Mouse (Mus musculus) hindbrain, embryonic 12.5 days (tissue): ENCODE measurements around the gene Slc15a5. TPM values are rescaled to one million over a fixed set of nuclear protein-coding genes. Genes with fewer than 3 reads are reported as not detected.

ENCODE experiments used
- ATAC-seq: fragments of 200-750 bp; cut with Nextera tagmentation; 2 replicates; pipeline ENCODE4 v1.8.0; 2017; ENCODE audit warnings: moderate TSS enrichment; ENCODE audit not compliant: low FRiP score
- H3K27ac ChIP-seq: fragments of 300-500 bp; sonication (generic); 2 replicates; pipeline ENCODE4 v1.5.1; 2016; ENCODE audit warnings: mild to moderate bottlenecking
- H3K27me3 ChIP-seq: fragments of 300-500 bp; sonication (generic); 2 replicates; pipeline ENCODE4 v1.6.1; 2016; ENCODE audit warnings: mild to moderate bottlenecking
- H3K36me3 ChIP-seq: fragments of 300-500 bp; sonication (generic); 2 replicates; pipeline ENCODE4 v1.6.1; 2016; ENCODE audit warnings: mild to moderate bottlenecking
- H3K4me1 ChIP-seq: fragments of 300-500 bp; sonication (generic); 2 replicates; pipeline ENCODE4 v1.6.1; 2016
- H3K4me2 ChIP-seq: fragments of 300-500 bp; sonication (generic); replicated peaks from 2 replicates; pipeline ENCODE4 v1.6.1; 2016; ENCODE audit warnings: mild to moderate bottlenecking
- H3K4me3 ChIP-seq: fragments of 300-500 bp; sonication (generic); 2 replicates; pipeline ENCODE4 v1.5.1; 2016; ENCODE audit warnings: mild to moderate bottlenecking
- H3K9ac ChIP-seq: fragments of 300-500 bp; sonication (generic); 2 replicates; pipeline ENCODE4 v1.6.1; 2016; ENCODE audit warnings: mild to moderate bottlenecking, moderate library complexity
- H3K9me3 ChIP-seq: fragments of 300-500 bp; sonication (generic); replicated peaks from 2 replicates; pipeline ENCODE4 v1.6.1; 2016; ENCODE audit warnings: mild to moderate bottlenecking
- WGBS: fragments of 180-500 bp; shearing (Covaris S2); methylation state at CpG from one replicate; pipeline ENCODE4 v1.1.7; 2016; 5-methylcytosine and 5-hydroxymethylcytosine counted together
- polyA plus RNA-seq: library from polyadenylated mRNA; unstranded; fragments of >200 nt; fragmentation: Nextera tagmentation; extraction: Ambion mirVana; gene quantifications from 2 replicates; pipeline ENCODE4 v1.2.1, GENCODE M21; 2016

The Slc15a5 gene
- polyA plus RNA-seq, 1 experiment from 2014 or later, result not detected

DNA sequence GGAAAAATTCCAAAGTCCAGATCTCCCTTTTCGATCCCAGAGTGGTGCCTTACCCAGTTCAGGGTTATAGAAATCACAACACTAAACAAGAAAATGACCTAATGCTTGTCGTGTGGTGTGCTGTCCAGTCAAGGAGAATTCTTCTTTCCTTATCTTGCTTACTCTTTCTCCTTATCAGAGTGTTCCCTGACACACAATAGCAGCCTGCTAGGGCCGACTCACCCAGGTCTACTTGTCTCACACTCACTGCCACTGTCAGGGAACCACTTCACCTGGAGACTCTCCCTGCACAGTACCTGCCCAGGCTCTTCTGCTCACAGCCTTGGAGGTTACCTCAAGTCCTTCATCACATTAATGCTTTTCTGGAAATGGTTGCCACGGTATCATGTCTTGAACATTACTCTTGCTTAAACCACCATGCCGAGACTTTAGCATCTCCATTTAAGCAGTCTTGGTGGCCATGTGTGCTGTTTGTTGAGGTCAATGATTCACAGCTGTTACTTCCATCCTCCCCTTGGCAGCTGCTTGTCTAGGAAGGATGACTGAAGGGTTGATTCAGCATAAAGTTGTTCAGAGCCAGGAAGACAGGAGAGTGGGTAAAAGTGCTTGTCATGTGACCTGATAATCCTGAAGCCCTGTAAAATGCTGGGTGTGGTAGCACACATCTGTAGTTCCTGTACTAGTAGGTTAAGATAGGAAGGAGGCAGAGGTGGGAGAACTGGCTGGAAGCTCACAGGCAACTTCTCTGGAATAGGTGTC lies 1.9 kb downstream of the Slc15a5 start:
- H3K4me3 ChIP-seq, result no peak overlapping the region
- no peak for ATAC-seq
- H3K9me3 ChIP-seq, result no peaks in the 10 kb centered on the region

DNA sequence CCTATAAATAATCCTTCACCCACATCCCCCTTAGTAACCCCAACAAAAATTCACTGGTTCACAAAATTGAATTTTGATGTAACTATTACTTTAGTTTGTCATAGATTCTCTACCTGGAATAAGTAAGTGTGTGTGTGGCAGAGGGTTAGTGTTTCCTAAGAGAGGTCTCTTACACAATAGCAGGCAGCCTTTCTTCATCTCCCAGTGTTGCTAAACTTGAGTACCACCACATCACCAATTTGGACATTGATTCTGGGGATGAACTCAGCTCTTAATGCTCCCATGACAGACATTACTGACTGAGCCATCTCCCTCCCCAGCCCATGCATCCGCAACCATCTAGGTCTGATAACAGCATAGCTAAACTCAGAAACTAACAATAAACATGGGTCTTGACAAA lies 4.0 kb downstream of the Slc15a5 start:
- no peak for ATAC-seq

More for the DNA sequence above, 1.9 kb downstream of the Slc15a5 start:
- H3K4me2 ChIP-seq, result no peak overlapping the region
- no peaks in the 10 kb centered on the region for H3K4me1 ChIP-seq
- 89% methylated on average over 5 of the region's 5 CpGs for WGBS
- H3K9ac ChIP-seq, result no peak overlapping the region
- H3K27ac ChIP-seq, result no peak overlapping the region
- H3K27me3 ChIP-seq, result no peaks in the 10 kb centered on the region
- H3K36me3 ChIP-seq, result no peaks in the 10 kb centered on the region

DNA sequence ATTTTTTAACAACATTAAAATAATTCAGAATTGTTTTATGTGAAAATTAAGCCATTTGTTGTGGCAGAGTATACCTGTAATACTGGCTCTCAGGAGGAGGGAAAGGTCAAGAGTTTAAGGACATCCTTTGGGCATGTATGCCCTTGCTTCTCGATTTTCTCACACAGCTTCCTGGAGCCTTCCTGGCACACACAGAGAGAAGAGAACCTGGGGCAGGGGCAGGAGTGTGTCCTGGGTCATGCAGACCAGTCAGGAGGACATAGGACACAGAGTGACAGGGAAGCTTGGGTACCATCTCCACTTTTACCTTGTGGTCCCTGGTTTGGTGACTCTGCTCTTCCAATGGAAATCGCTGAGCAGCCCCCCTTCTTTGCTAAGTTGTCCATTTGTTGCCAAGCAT lies 6.2 kb downstream of the Slc15a5 start:
- Histone ChIP-seq H3K27me3 (no peaks in the 10 kb centered on the region), H3K27ac (no peak overlapping the region), H3K36me3 (no peaks in the 10 kb centered on the region), H3K4me2 (no peak overlapping the region), H3K4me1 (no peaks in the 10 kb centered on the region), H3K4me3 (no peak overlapping the region), H3K9me3 (no peaks in the 10 kb centered on the region), H3K9ac (no peak overlapping the region)
- ATAC-seq, result no peak
- WGBS, result 77% methylated on average over 2 of the region's 2 CpGs

More for the DNA sequence above, 4.0 kb downstream of the Slc15a5 start:
- 100% methylated on average over 1 of the region's 1 CpGs for WGBS
- no peaks in the 10 kb centered on the region for H3K27me3 ChIP-seq
- H3K4me2 ChIP-seq, result no peak overlapping the region
- H3K9me3 ChIP-seq, result no peaks in the 10 kb centered on the region
- no peaks in the 10 kb centered on the region for H3K4me1 ChIP-seq
- H3K9ac ChIP-seq, result no peak overlapping the region
- H3K27ac ChIP-seq, result no peak overlapping the region
- H3K4me3 ChIP-seq, result no peak overlapping the region
- no peaks in the 10 kb centered on the region for H3K36me3 ChIP-seq

- Histone ChIP-seq H3K4me3 (no peak overlapping the region), H3K4me2 (no peak overlapping the region), H3K27ac (no peak overlapping the region), H3K4me1 (no peaks in the 10 kb centered on the region), H3K36me3 (no peaks in the 10 kb centered on the region), H3K9me3 (no peaks in the 10 kb centered on the region), H3K27me3 (no peaks in the 10 kb centered on the region), H3K9ac (no peak overlapping the region)
- WGBS, result 73% methylated on average over 8 of the region's 8 CpGs
- ATAC-seq, result no peak
Measured at GRCm38 (mm10) chr6:138072963-138073339, 6.8 kb downstream of the Slc15a5 start.

GRCm38 (mm10) chr6:138072110-138072962 lies 7.4 kb downstream of the Slc15a5 start:
- no peaks in the 10 kb centered on the region for H3K36me3 ChIP-seq
- no peaks in the 10 kb centered on the region for H3K9me3 ChIP-seq
- ATAC-seq, result no peak
- H3K27me3 ChIP-seq, result no peaks in the 10 kb centered on the region
- WGBS, result 89% methylated on average over 5 of the region's 5 CpGs
- no peak overlapping the region for H3K9ac ChIP-seq
- H3K4me2 ChIP-seq, result no peak overlapping the region
- no peaks in the 10 kb centered on the region for H3K4me1 ChIP-seq
- no peak overlapping the region for H3K27ac ChIP-seq
- H3K4me3 ChIP-seq, result no peak overlapping the region

- 62% methylated on average over 4 of the region's 4 CpGs for WGBS
- Histone ChIP-seq H3K36me3 (no peaks in the 10 kb centered on the region), H3K27ac (no peak overlapping the region), H3K9ac (no peak overlapping the region), H3K27me3 (no peaks in the 10 kb centered on the region), H3K9me3 (no peaks in the 10 kb centered on the region), H3K4me2 (no peak overlapping the region), H3K4me3 (no peak overlapping the region), H3K4me1 (no peaks in the 10 kb centered on the region)
- ATAC-seq, result no peak
Measured at GRCm38 (mm10) chr6:138071505-138072107, 8.1 kb downstream of the Slc15a5 start.

GRCm38 (mm10) chr6:138070720-138071504 lies 8.8 kb downstream of the Slc15a5 start:
- 66% methylated on average over 13 of the region's 13 CpGs for WGBS

DNA sequence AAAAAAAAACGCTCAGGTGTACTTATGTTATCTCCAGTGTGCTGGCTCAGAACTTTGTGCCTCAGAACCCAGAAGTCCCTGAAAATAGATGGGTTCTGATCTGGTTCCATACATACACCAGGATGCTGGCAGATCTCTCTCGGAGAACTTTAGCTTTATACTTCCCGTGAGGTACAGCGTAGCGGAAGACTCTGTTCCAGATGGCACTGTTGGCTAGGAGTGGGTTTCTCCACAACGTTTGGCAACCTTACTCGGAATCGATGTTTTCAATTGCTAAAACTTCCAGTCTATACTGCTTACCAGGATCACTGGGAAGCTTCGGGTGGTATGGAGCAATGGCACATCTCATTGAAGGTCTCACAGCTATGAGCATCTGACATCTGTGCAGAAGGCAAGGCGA lies 9.8 kb downstream of the Slc15a5 start:
- 93% methylated on average over 10 of the region's 10 CpGs for WGBS
- no peak overlapping the region for H3K4me2 ChIP-seq
- no peak overlapping the region for H3K27ac ChIP-seq
- H3K36me3 ChIP-seq, result no peaks in the 10 kb centered on the region
- H3K9ac ChIP-seq, result no peak overlapping the region
- no peak for ATAC-seq
- H3K4me3 ChIP-seq, result no peak overlapping the region
- H3K27me3 ChIP-seq, result no peaks in the 10 kb centered on the region
- H3K4me1 ChIP-seq, result no peaks in the 10 kb centered on the region
- no peaks in the 10 kb centered on the region for H3K9me3 ChIP-seq

More at GRCm38 (mm10) chr6:138070720-138071504, 8.8 kb downstream of the Slc15a5 start:
- no peaks in the 10 kb centered on the region for H3K4me1 ChIP-seq
- ATAC-seq, result no peak
- H3K27ac ChIP-seq, result no peak overlapping the region
- H3K4me3 ChIP-seq, result no peak overlapping the region
- no peaks in the 10 kb centered on the region for H3K36me3 ChIP-seq
- no peak overlapping the region for H3K4me2 ChIP-seq
- H3K9ac ChIP-seq, result no peak overlapping the region
- no peaks in the 10 kb centered on the region for H3K9me3 ChIP-seq
- H3K27me3 ChIP-seq, result no peaks in the 10 kb centered on the region

DNA sequence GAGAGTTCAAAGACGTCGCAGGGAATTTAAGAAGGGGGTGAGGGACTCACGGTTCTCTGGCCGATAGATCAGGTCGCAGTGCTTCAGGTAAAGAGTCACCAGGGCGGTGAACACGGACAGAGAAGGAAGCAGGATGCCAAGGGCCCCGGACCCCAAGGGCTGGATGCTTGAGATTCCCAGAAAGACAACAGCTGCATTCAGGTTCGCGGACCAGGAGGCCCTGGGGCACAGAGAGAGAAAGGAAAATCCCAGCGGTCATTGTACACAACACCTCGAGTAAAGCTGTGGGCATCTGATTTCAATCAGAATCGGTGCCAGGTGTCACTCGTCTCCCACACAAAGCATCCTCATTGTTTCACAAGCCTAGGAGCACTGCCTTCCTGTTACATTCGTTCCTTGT lies 24.1 kb downstream of the Slc15a5 start:
- 26% methylated on average over 15 of the region's 15 CpGs for WGBS
- H3K27ac ChIP-seq, result no peak overlapping the region
- H3K4me3 ChIP-seq, result no peak overlapping the region
- no peak overlapping the region for H3K9ac ChIP-seq
- H3K4me2 ChIP-seq, result no peak overlapping the region
- H3K36me3 ChIP-seq, result no peaks in the 10 kb centered on the region
- H3K27me3 ChIP-seq, result no peaks in the 10 kb centered on the region
- no peaks in the 10 kb centered on the region for H3K9me3 ChIP-seq
- no peak for ATAC-seq
- H3K4me1 ChIP-seq, result 0 out of 2 replicates have a peak, but pooled peaks cover 2% of the 10 kb centered on the region

DNA sequence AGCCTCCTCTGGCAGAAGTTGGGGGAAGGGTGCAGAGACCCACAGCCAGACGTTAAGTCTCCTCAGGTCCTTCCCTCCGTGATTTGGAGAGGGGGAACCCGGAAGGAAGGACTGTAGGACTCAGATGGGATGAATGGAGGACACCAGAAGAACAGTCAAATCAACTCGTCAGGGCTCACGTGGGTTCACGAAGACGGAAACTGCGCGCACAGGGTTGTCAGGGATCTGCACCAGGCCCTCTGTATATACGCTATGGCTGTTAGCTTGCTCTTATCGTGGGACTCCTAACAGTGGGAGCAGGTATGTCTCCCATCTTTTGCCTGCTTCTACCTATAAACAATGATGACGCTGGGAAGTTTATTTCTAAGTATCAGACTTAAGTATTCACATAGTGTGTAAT lies 24.8 kb downstream of the Slc15a5 start:
- H3K27me3 ChIP-seq, result no peaks in the 10 kb centered on the region
- H3K4me1 ChIP-seq, result 0 out of 2 replicates have a peak, but pooled peaks cover 2% of the 10 kb centered on the region
- H3K9ac ChIP-seq, result no peak overlapping the region
- H3K4me2 ChIP-seq, result no peak overlapping the region
- no peak overlapping the region for H3K27ac ChIP-seq
- H3K4me3 ChIP-seq, result no peak overlapping the region
- 90% methylated on average over 12 of the region's 12 CpGs for WGBS
- no peaks in the 10 kb centered on the region for H3K9me3 ChIP-seq
- ATAC-seq, result no peak
- no peaks in the 10 kb centered on the region for H3K36me3 ChIP-seq

GRCm38 (mm10) chr6:138054166-138054565 lies 25.6 kb downstream of the Slc15a5 start:
- Histone ChIP-seq H3K36me3 (no peaks in the 10 kb centered on the region), H3K9ac (no peak overlapping the region), H3K27ac (no peak overlapping the region), H3K9me3 (no peaks in the 10 kb centered on the region), H3K4me2 (no peak overlapping the region), H3K4me1 (0 out of 2 replicates have a peak, but pooled peaks cover 2% of the 10 kb centered on the region), H3K4me3 (no peak overlapping the region), H3K27me3 (no peaks in the 10 kb centered on the region)
- WGBS, result 58% methylated on average over 1 of the region's 1 CpGs
- no peak for ATAC-seq

- Histone ChIP-seq H3K9ac (no peak overlapping the region), H3K4me3 (no peak overlapping the region), H3K27me3 (no peaks in the 10 kb centered on the region), H3K4me1 (0 out of 2 replicates have a peak, but pooled peaks cover 2% of the 10 kb centered on the region), H3K4me2 (no peak overlapping the region), H3K9me3 (no peaks in the 10 kb centered on the region), H3K27ac (no peak overlapping the region), H3K36me3 (no peaks in the 10 kb centered on the region)
- ATAC-seq, result no peak
- WGBS, result 91% methylated on average over 9 of the region's 9 CpGs
Measured at GRCm38 (mm10) chr6:138053686-138054085, 26.0 kb downstream of the Slc15a5 start.
